Mouse (Mus musculus) embryonic facial prominence, embryonic 10.5 days (tissue): Measurements from ENCODE around the gene Gfod1. TPM values are rescaled to one million over a fixed set of nuclear protein-coding genes. Genes with fewer than 3 reads are reported as not detected.
A peak's percentile ranks its signal among the peaks of the same experiment; 100 is the strongest.

Experiments
- DNase-seq: peaks from one replicate; pipeline ENCODE4 v3.0.0-alpha.2; 2017; ENCODE audit warnings: low spot score
- H3K27ac ChIP-seq: fragments of 300-500 bp; sonication (generic); replicated peaks from 2 replicates; pipeline ENCODE4 v1.5.1; 2016; ENCODE audit warnings: mild to moderate bottlenecking
- H3K27me3 ChIP-seq: fragments of 300-500 bp; sonication (generic); replicated peaks from 2 replicates; pipeline ENCODE4 v1.6.1; 2016; ENCODE audit warnings: low read depth, mild to moderate bottlenecking; ENCODE audit not compliant: poor library complexity, severe bottlenecking
- H3K36me3 ChIP-seq: fragments of 300-500 bp; sonication (generic); replicated peaks from 2 replicates; pipeline ENCODE4 v1.6.1; 2016; ENCODE audit warnings: mild to moderate bottlenecking, moderate library complexity
- H3K4me1 ChIP-seq: fragments of 300-500 bp; sonication (generic); 2 replicates; pipeline ENCODE4 v1.6.1; 2016
- H3K4me3 ChIP-seq: fragments of 300-500 bp; sonication (generic); 2 replicates; pipeline ENCODE4 v1.5.1; 2016; ENCODE audit warnings: mild to moderate bottlenecking, moderate library complexity
- H3K9me3 ChIP-seq: fragments of 300-500 bp; sonication (generic); 2 replicates; pipeline ENCODE4 v1.6.1; 2016; ENCODE audit warnings: mild to moderate bottlenecking
- WGBS: fragments of 180-500 bp; shearing (Covaris S2); methylation state at CpG from one replicate; pipeline ENCODE4 v1.1.7; 2016; 5-methylcytosine and 5-hydroxymethylcytosine counted together
- polyA plus RNA-seq: library from polyadenylated mRNA; unstranded; fragments of >200 nt; fragmentation: Nextera tagmentation; extraction: Ambion mirVana; gene quantifications from 2 replicates; pipeline ENCODE4 v1.2.1, GENCODE M21; 2016

Gfod1 gene
- polyA plus RNA-seq, 1 experiment from 2014 or later = 0.40 TPM

GRCm38 (mm10) chr13:43252105-43252790, 51.7 kb downstream of the Gfod1 start:
- Histone ChIP-seq H3K4me1 (peaks cover 12% of the 10 kb centered on the region), H3K4me3 (no peak overlapping the region), H3K9me3 (no peaks in the 10 kb centered on the region), H3K36me3 (no peaks in the 10 kb centered on the region), H3K27ac (no peak overlapping the region), H3K27me3 (no peaks in the 10 kb centered on the region)
- 85% methylated on average over 8 of the region's 8 CpGs for WGBS
- no peak for DNase-seq

GRCm38 (mm10) chr13:43251391-43251790, 52.6 kb downstream of the Gfod1 start:
- WGBS = 86% methylated on average over 12 of the region's 12 CpGs
- Histone ChIP-seq H3K4me3 (no peak overlapping the region), H3K36me3 (no peaks in the 10 kb centered on the region), H3K4me1 (peaks cover 12% of the 10 kb centered on the region), H3K27ac (no peak overlapping the region), H3K9me3 (no peaks in the 10 kb centered on the region), H3K27me3 (no peaks in the 10 kb centered on the region)
- no peak for DNase-seq

GRCm38 (mm10) chr13:43250653-43251052, 53.3 kb downstream of the Gfod1 start:
- 82% methylated on average over 6 of the region's 6 CpGs for WGBS
- Histone ChIP-seq H3K4me1 (peaks cover 12% of the 10 kb centered on the region), H3K9me3 (no peaks in the 10 kb centered on the region), H3K36me3 (no peaks in the 10 kb centered on the region), H3K27ac (peak overlapping the region; percentile 49; the same call in 1 of the 2 replicates), H3K27me3 (no peaks in the 10 kb centered on the region), H3K4me3 (no peak overlapping the region)
- no peak for DNase-seq

- H3K4me3 ChIP-seq = no peak overlapping the region
- no peaks in the 10 kb centered on the region for H3K27me3 ChIP-seq
- H3K9me3 ChIP-seq = no peaks in the 10 kb centered on the region
- 86% methylated on average over 9 of the region's 9 CpGs for WGBS
- no peaks in the 10 kb centered on the region for H3K36me3 ChIP-seq
- H3K27ac ChIP-seq = no peak overlapping the region
- DNase-seq = no peak
- peaks cover 12% of the 10 kb centered on the region for H3K4me1 ChIP-seq
Measured at GRCm38 (mm10) chr13:43250106-43250505, 53.9 kb downstream of the Gfod1 start.

GRCm38 (mm10) chr13:43248381-43248780, 55.6 kb downstream of the Gfod1 start:
- 95% methylated on average over 6 of the region's 6 CpGs for WGBS
- DNase-seq = no peak
- no peaks in the 10 kb centered on the region for H3K36me3 ChIP-seq
- no peaks in the 10 kb centered on the region for H3K9me3 ChIP-seq
- no peaks in the 10 kb centered on the region for H3K27me3 ChIP-seq
- H3K4me3 ChIP-seq = no peak overlapping the region
- peaks cover 18% of the 10 kb centered on the region for H3K4me1 ChIP-seq
- H3K27ac ChIP-seq = no peak overlapping the region

GRCm38 (mm10) chr13:43246876-43247275, 57.1 kb downstream of the Gfod1 start:
- Histone ChIP-seq H3K27ac (no peak overlapping the region), H3K4me1 (peaks cover 19% of the 10 kb centered on the region), H3K4me3 (no peak overlapping the region), H3K36me3 (no peaks in the 10 kb centered on the region), H3K9me3 (no peaks in the 10 kb centered on the region), H3K27me3 (no peaks in the 10 kb centered on the region)
- no peak for DNase-seq
- 95% methylated on average over 4 of the region's 4 CpGs for WGBS

GRCm38 (mm10) chr13:43243793-43244192, 60.2 kb downstream of the Gfod1 start:
- no peak overlapping the region for H3K4me3 ChIP-seq
- peak; percentile 59 for DNase-seq
- H3K27me3 ChIP-seq = no peaks in the 10 kb centered on the region
- H3K36me3 ChIP-seq = no peaks in the 10 kb centered on the region
- peak overlapping the region; percentile 63 for H3K27ac ChIP-seq
- H3K9me3 ChIP-seq = no peaks in the 10 kb centered on the region
- H3K4me1 ChIP-seq = peaks cover 20% of the 10 kb centered on the region
- 25% methylated on average over 7 of the region's 7 CpGs for WGBS

GRCm38 (mm10) chr13:43243240-43243639, 60.7 kb downstream of the Gfod1 start:
- Histone ChIP-seq H3K9me3 (no peaks in the 10 kb centered on the region), H3K27ac (peak overlapping the region; percentile 63), H3K4me3 (no peak overlapping the region), H3K27me3 (no peaks in the 10 kb centered on the region), H3K4me1 (peaks cover 20% of the 10 kb centered on the region), H3K36me3 (no peaks in the 10 kb centered on the region)
- no peak for DNase-seq
- WGBS = 91% methylated on average over 3 of the region's 3 CpGs

GRCm38 (mm10) chr13:43241750-43242149, 62.2 kb downstream of the Gfod1 start:
- Histone ChIP-seq H3K27ac (no peak overlapping the region), H3K4me1 (peaks cover 20% of the 10 kb centered on the region), H3K36me3 (no peaks in the 10 kb centered on the region), H3K9me3 (no peaks in the 10 kb centered on the region), H3K4me3 (no peak overlapping the region), H3K27me3 (no peaks in the 10 kb centered on the region)
- WGBS = 89% methylated on average over 2 of the region's 2 CpGs
- no peak for DNase-seq

GRCm38 (mm10) chr13:43241069-43241468, 62.9 kb downstream of the Gfod1 start:
- Histone ChIP-seq H3K27ac (no peak overlapping the region), H3K36me3 (no peaks in the 10 kb centered on the region), H3K9me3 (no peaks in the 10 kb centered on the region), H3K4me1 (peaks cover 20% of the 10 kb centered on the region), H3K27me3 (no peaks in the 10 kb centered on the region), H3K4me3 (no peak overlapping the region)
- 35% methylated on average over 1 of the region's 1 CpGs for WGBS
- DNase-seq = no peak

GRCm38 (mm10) chr13:43239790-43240216, 64.2 kb downstream of the Gfod1 start:
- 92% methylated on average over 11 of the region's 11 CpGs for WGBS
- H3K27ac ChIP-seq = no peak overlapping the region
- DNase-seq = no peak

GRCm38 (mm10) chr13:43236630-43237029, 67.3 kb downstream of the Gfod1 start:
- DNase-seq = no peak
- Histone ChIP-seq H3K27ac (no peak overlapping the region), H3K9me3 (no peaks in the 10 kb centered on the region), H3K27me3 (no peaks in the 10 kb centered on the region), H3K4me3 (no peak overlapping the region), H3K36me3 (no peaks in the 10 kb centered on the region), H3K4me1 (peaks cover 41% of the 10 kb centered on the region)
- 79% methylated on average over 6 of the region's 6 CpGs for WGBS

More at GRCm38 (mm10) chr13:43239790-43240216, 64.2 kb downstream of the Gfod1 start:
- no peak overlapping the region for H3K4me3 ChIP-seq
- H3K9me3 ChIP-seq = no peaks in the 10 kb centered on the region
- H3K4me1 ChIP-seq = peaks cover 26% of the 10 kb centered on the region
- no peaks in the 10 kb centered on the region for H3K36me3 ChIP-seq
- no peaks in the 10 kb centered on the region for H3K27me3 ChIP-seq

- Histone ChIP-seq H3K36me3 (no peaks in the 10 kb centered on the region), H3K4me3 (no peak overlapping the region), H3K27me3 (no peaks in the 10 kb centered on the region), H3K9me3 (no peaks in the 10 kb centered on the region), H3K4me1 (peaks cover 42% of the 10 kb centered on the region), H3K27ac (no peak overlapping the region)
- no peak for DNase-seq
- WGBS = 82% methylated on average over 4 of the region's 4 CpGs
Measured at GRCm38 (mm10) chr13:43235982-43236381, 68.0 kb downstream of the Gfod1 start.
